Mouse (Mus musculus) stomach, postnatal 0 days (tissue): Measurements from ENCODE around the gene Snx29.

ENCODE experiments used
- CTCF ChIP-seq: IDR thresholded peaks from 2 replicates; pipeline ENCODE4 v1.5.1; 2016; ENCODE audit warnings: antibody characterized with exemption, low read depth, mild to moderate bottlenecking, moderate library complexity
- EP300 ChIP-seq: optimal IDR thresholded peaks from 2 replicates; pipeline ENCODE3; 2016; ENCODE audit warnings: antibody characterized with exemption

DNA sequence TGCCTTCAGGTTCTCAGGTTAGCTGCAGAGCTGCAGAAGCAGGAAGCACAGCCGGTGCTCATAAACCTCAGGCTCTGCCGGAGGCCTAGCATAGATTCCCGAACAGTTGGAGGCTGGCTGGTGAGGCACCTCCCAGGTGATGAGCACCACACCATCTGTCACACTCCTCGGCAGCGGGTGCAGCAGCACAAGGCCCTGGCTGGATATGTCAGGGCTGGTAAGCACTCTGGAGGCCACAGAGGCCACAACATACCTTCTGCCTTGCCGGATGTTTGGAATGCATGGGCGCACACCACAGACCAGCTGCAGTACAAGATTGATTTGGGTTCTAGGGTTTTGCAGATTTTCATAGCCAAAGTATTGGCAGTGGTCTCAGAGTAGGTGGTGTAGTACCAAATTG is 172.2 kb downstream of the Snx29 start:
- TF ChIP-seq CTCF, result no peak
- no peak for TF ChIP-seq EP300
